Mouse (Mus musculus) megakaryocyte, embryonic 14.5 days (primary cell): ENCODE measurements around the gene Nt5c1b.

Experiments used
- FLI1 ChIP-seq: IDR thresholded peaks from 2 replicates; pipeline ENCODE4 v1.6.1; 2012; ENCODE audit warnings: low read length, inconsistent platforms, mixed read lengths
- GATA1 ChIP-seq: IDR thresholded peaks from 3 replicates; pipeline ENCODE4 v1.6.1; 2012; ENCODE audit warnings: mixed read lengths, low read length, inconsistent platforms, borderline replicate concordance

DNA sequence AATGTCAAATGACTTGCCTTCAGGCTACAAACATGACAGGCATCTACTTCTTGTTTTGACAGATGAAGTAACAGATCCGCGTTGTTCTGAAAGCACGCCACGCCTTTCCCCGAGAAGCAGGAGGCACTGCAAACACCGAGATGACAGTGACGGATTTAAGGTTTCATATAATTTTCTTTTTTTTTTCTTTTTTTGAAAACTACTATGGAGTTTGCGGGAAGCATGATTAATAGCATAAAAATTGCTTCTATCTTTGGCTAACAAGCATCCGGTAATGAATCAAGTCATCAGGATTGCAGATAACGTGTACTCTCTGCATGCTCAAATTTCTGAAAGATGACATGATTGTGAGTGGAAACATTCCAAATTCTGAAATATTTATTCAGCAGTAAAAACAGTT lies 42.1 kb upstream of the Nt5c1b start:
- TF ChIP-seq FLI1: no peak
- TF ChIP-seq GATA1: no peak
